Mouse (Mus musculus) left cerebral cortex, postnatal 14 days (tissue): ENCODE results near the gene Prl3b1. TPM values are rescaled to one million over a fixed set of nuclear protein-coding genes. Genes with fewer than 3 reads are reported as not detected.

Source experiments
- DNase-seq, 2 experiments: peaks; one replicate each; pipeline ENCODE4 v3.0.0; 2021 to 2022; ENCODE audit warnings: low spot score in 2 of 2, mixed read lengths in 1 of 2
- intact Hi-C: fragments of 180-260 bp; cut with DNase I; formaldehyde crosslinking; loops from one replicate; pipeline ENCODE4 v1.15.1; 2025
- long read RNA-seq, 2 experiments: library from polyadenylated mRNA; stranded (forward); transcript quantifications; one replicate each; pipeline ENCODE4 v2.0.0; 2021
- total RNA-seq, 2 experiments: library from RNA; stranded (reverse); gene quantifications; 2 replicates each; pipeline ENCODE4 v1.2.3; 2021

Prl3b1 gene
- not detected for total RNA-seq
- long read RNA-seq, experiment 1, result 0 reads
- long read RNA-seq, experiment 2, result 0 reads

DNA sequence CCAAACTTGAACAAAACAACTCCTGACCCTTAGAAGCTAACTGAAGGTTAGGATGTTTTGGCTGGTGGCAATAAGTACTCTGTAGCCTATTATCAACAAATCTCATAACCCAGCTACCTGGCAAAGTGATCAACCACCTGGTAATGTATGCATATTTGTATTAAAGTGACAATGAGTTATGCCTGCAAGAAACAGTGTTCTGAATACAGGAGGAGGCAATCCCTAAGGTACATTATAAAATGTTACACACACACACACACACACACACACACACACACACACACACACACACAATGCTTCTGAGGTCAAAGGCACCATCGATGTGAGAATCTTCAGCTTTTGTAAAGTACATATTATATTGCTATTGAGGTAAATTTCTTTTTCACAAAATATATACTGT is at the start of gene Prl3b1:
TSS of gene Prl3b1 (plus strand) at position 301 of the 400 bp plus-strand sequence.
- intact Hi-C loops, result no loop called here
- DNase-seq, result no peak

DNA sequence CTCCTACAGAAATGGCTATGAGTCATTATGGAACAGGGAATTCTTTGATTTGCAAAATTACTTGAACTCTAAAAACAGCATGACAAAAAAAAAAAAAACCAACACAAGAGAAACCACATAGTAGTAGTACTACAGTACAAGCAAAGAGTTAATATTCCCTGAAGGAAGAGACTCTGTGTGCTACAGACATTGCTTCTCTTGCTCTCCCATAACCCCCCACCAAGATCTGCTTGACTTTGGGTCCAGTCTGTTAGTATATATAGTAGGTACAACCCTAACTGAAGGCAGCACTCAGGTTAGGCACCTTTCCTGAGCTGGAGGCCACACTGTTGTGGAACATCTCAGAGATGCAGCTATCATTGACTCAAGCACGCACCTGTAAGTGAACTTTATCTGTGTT is 45.3 kb upstream of the Prl3b1 start, which contains the start of gene Prl3c1:
TSS of gene Prl3c1 (plus strand) at position 301 of the 400 bp plus-strand sequence.
- intact Hi-C loops, result no loop called here
- no peak for DNase-seq

DNA sequence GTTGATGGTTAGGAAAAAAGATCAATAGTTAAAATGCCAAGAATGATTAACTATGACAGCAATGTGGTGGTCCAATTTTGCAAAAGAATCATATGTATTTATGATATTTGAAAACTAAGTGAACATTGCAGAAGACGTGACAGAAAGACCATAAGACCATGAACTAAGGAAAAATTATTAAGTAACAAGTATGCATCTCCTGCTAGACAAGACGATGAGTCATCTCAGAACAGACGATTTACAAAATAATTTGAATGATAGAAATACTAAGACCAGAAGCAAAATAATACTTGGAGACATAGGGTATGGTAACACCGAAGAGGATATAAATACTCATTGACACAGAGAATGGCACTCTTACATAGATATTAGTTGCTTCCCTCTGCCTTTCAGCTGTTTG is 17.5 kb downstream of the Prl3b1 start, which contains the start of gene Prl3a1:
TSS of gene Prl3a1 (plus strand) at position 301 of the 400 bp plus-strand sequence.
- intact Hi-C loops, result no loop called here
- no peak for DNase-seq

Other genes starting within 250 kb of the Prl3b1 start
- gene Prl, start 184.3 kb upstream of the Prl3b1 start, total RNA-seq, result not detected
- not detected for gene Prl3d1, start 147.7 kb upstream of the Prl3b1 start, total RNA-seq
- gene Prl3d2, start 120.1 kb upstream of the Prl3b1 start, total RNA-seq, result not detected
- gene Prl3d3, start 85.1 kb upstream of the Prl3b1 start, total RNA-seq, result not detected
- gene Prl3c1, start 45.2 kb upstream of the Prl3b1 start, total RNA-seq, result not detected
- gene Prl3a1, start 17.6 kb downstream of the Prl3b1 start, total RNA-seq, result not detected
- gene Prl6a1, start 70.8 kb downstream of the Prl3b1 start, total RNA-seq, result not detected
- not detected for gene Prl8a2, start 103.8 kb downstream of the Prl3b1 start, total RNA-seq
- gene Prl2b1, start 149.0 kb downstream of the Prl3b1 start, total RNA-seq, result not detected
- gene Prl8a6, start 196.8 kb downstream of the Prl3b1 start, total RNA-seq, result not detected